Mouse (Mus musculus): Measurements from ENCODE around the gene Uap1. TPM values are rescaled to one million over a fixed set of nuclear protein-coding genes. Genes with fewer than 3 reads are reported as not detected.
A peak's percentile ranks its signal among the peaks of the same experiment; 100 is the strongest.

Uap1 gene
- polyA plus RNA-seq (2015; fragmentation: Nextera tagmentation; extraction: Ambion mirVana) = 57.9 and 59.3 TPM in 2 replicates

GRCm38 (mm10) chr1:170174814-170175332, at the start of gene Uap1:
Uap1 (minus strand) TSS chr1:170174957.
- Histone ChIP-seq H3K9me3 (no peaks in the 10 kb centered on the region), H3K9ac (replicated peaks) (peak within 1 kb of the TSS; percentile 83), H3K4me2 (replicated peaks) (peak within 1 kb of the TSS; percentile 69), H3K27ac (peak within 1 kb of the TSS; percentile 94), H3K36me3 (no peaks in the 10 kb centered on the region), H3K4me3 (replicated peaks) (peak within 1 kb of the TSS; percentile 73), H3K4me1 (replicated peaks) (peaks cover 21% of the 10 kb centered on the region), H3K27me3 (no peaks in the 10 kb centered on the region)
- under 1% methylated on average over 52 of the region's 52 CpGs for WGBS
- peak; percentile 98 for ATAC-seq

- no peak for ATAC-seq
- Histone ChIP-seq H3K4me3 (replicated peaks) (no peak overlapping the region), H3K36me3 (no peaks in the 10 kb centered on the region), H3K27ac (no peak overlapping the region), H3K4me1 (replicated peaks) (no peaks in the 10 kb centered on the region), H3K9me3 (no peaks in the 10 kb centered on the region), H3K27me3 (0 out of 2 replicates have a peak, but pooled peaks cover 8% of the 10 kb centered on the region), H3K9ac (replicated peaks) (no peak overlapping the region), H3K4me2 (replicated peaks) (no peak overlapping the region)
- WGBS = 75% methylated on average over 2 of the region's 2 CpGs
Measured at GRCm38 (mm10) chr1:170223276-170223675, 48.5 kb upstream of the Uap1 start.

GRCm38 (mm10) chr1:170220351-170220750, 45.6 kb upstream of the Uap1 start:
- Histone ChIP-seq H3K4me3 (replicated peaks) (no peak overlapping the region), H3K27me3 (peaks cover 13% of the 10 kb centered on the region; the same call in 1 of the 2 replicates), H3K36me3 (no peaks in the 10 kb centered on the region), H3K9ac (replicated peaks) (no peak overlapping the region), H3K4me1 (replicated peaks) (no peaks in the 10 kb centered on the region), H3K9me3 (no peaks in the 10 kb centered on the region), H3K27ac (no peak overlapping the region), H3K4me2 (replicated peaks) (no peak overlapping the region)
- ATAC-seq = no peak

- Histone ChIP-seq H3K9me3 (no peaks in the 10 kb centered on the region), H3K4me2 (replicated peaks) (no peak overlapping the region), H3K27me3 (peaks cover 13% of the 10 kb centered on the region; the same call in 1 of the 2 replicates), H3K36me3 (no peaks in the 10 kb centered on the region), H3K4me1 (replicated peaks) (peaks cover 9% of the 10 kb centered on the region), H3K4me3 (replicated peaks) (no peak overlapping the region), H3K27ac (no peak overlapping the region), H3K9ac (replicated peaks) (no peak overlapping the region)
- ATAC-seq = no peak
- WGBS = 79% methylated on average over 6 of the region's 6 CpGs
Measured at GRCm38 (mm10) chr1:170218091-170218884, 43.5 kb upstream of the Uap1 start.

GRCm38 (mm10) chr1:170215590-170215989, 40.8 kb upstream of the Uap1 start:
- no peak overlapping the region for H3K27ac ChIP-seq

GRCm38 (mm10) chr1:170214757-170215522, 40.2 kb upstream of the Uap1 start, which contains the start of gene Uhmk1:
Uhmk1 (minus strand) TSS chr1:170215397.
- Histone ChIP-seq H3K27me3 (peaks cover 5% of the 10 kb centered on the region; the same call in 1 of the 2 replicates), H3K36me3 (peaks cover 16% of the 10 kb centered on the region), H3K27ac (peak within 1 kb of the TSS; percentile 77), H3K9ac (replicated peaks) (peak within 1 kb of the TSS; percentile 95), H3K9me3 (no peaks in the 10 kb centered on the region), H3K4me1 (replicated peaks) (peaks cover 13% of the 10 kb centered on the region), H3K4me3 (replicated peaks) (peak within 1 kb of the TSS; percentile 91), H3K4me2 (replicated peaks) (peak within 1 kb of the TSS; percentile 78)
- ATAC-seq = peak; percentile 100
- under 1% methylated on average over 70 of the region's 70 CpGs for WGBS

More at GRCm38 (mm10) chr1:170215590-170215989, 40.8 kb upstream of the Uap1 start:
- Histone ChIP-seq H3K9ac (replicated peaks) (no peak overlapping the region), H3K9me3 (no peaks in the 10 kb centered on the region), H3K4me2 (replicated peaks) (peak overlapping the region; percentile 78), H3K4me3 (replicated peaks) (peak overlapping the region; percentile 91), H3K4me1 (replicated peaks) (peaks cover 13% of the 10 kb centered on the region), H3K27me3 (peaks cover 5% of the 10 kb centered on the region; the same call in 1 of the 2 replicates), H3K36me3 (peaks cover 15% of the 10 kb centered on the region)
- peak; percentile 31 for ATAC-seq
- WGBS = 78% methylated on average over 3 of the region's 3 CpGs

- no peak for ATAC-seq
- Histone ChIP-seq H3K4me3 (replicated peaks) (peak overlapping the region; percentile 91), H3K27ac (no peak overlapping the region), H3K36me3 (peaks cover 19% of the 10 kb centered on the region), H3K9me3 (no peaks in the 10 kb centered on the region), H3K4me2 (replicated peaks) (peak overlapping the region; percentile 78), H3K9ac (replicated peaks) (peak overlapping the region; percentile 95), H3K4me1 (replicated peaks) (peaks cover 13% of the 10 kb centered on the region), H3K27me3 (peaks cover 5% of the 10 kb centered on the region; the same call in 1 of the 2 replicates)
- WGBS = 38% methylated on average over 7 of the region's 7 CpGs
Measured at GRCm38 (mm10) chr1:170214383-170214756, 39.6 kb upstream of the Uap1 start.

GRCm38 (mm10) chr1:170213181-170213879, 38.6 kb upstream of the Uap1 start:
- ATAC-seq = no peak
- Histone ChIP-seq H3K4me3 (replicated peaks) (no peak overlapping the region), H3K27me3 (peaks cover 5% of the 10 kb centered on the region; the same call in 1 of the 2 replicates), H3K36me3 (peaks cover 30% of the 10 kb centered on the region), H3K4me1 (replicated peaks) (peaks cover 13% of the 10 kb centered on the region), H3K9ac (replicated peaks) (no peak overlapping the region), H3K4me2 (replicated peaks) (peak overlapping the region; percentile 5; the same call in 1 of the 2 replicates), H3K9me3 (no peaks in the 10 kb centered on the region), H3K27ac (no peak overlapping the region)
- 92% methylated on average over 10 of the region's 10 CpGs for WGBS

GRCm38 (mm10) chr1:170206395-170206794, 31.6 kb upstream of the Uap1 start:
- H3K27me3 ChIP-seq = no peaks in the 10 kb centered on the region
- no peak overlapping the region for H3K27ac ChIP-seq
- no peak overlapping the region for H3K9ac ChIP-seq (replicated peaks)
- H3K4me1 ChIP-seq (replicated peaks) = no peaks in the 10 kb centered on the region
- no peak overlapping the region for H3K4me2 ChIP-seq (replicated peaks)
- no peak for ATAC-seq
- peaks cover 76% of the 10 kb centered on the region for H3K36me3 ChIP-seq
- no peak overlapping the region for H3K4me3 ChIP-seq (replicated peaks)
- no peaks in the 10 kb centered on the region for H3K9me3 ChIP-seq
- over 99% methylated on average over 6 of the region's 6 CpGs for WGBS

- H3K27me3 ChIP-seq = no peaks in the 10 kb centered on the region
- no peak overlapping the region for H3K4me3 ChIP-seq (replicated peaks)
- WGBS = 89% methylated on average over 3 of the region's 3 CpGs
- no peaks in the 10 kb centered on the region for H3K9me3 ChIP-seq
- no peak for ATAC-seq
- peaks cover 78% of the 10 kb centered on the region for H3K36me3 ChIP-seq
- H3K4me2 ChIP-seq (replicated peaks) = no peak overlapping the region
- no peak overlapping the region for H3K9ac ChIP-seq (replicated peaks)
- H3K4me1 ChIP-seq (replicated peaks) = no peaks in the 10 kb centered on the region
- no peak overlapping the region for H3K27ac ChIP-seq
Measured at GRCm38 (mm10) chr1:170200379-170200778, 25.6 kb upstream of the Uap1 start.

- no peak overlapping the region for H3K4me2 ChIP-seq (replicated peaks)
- H3K4me3 ChIP-seq (replicated peaks) = no peak overlapping the region
- no peak for ATAC-seq
- no peak overlapping the region for H3K27ac ChIP-seq
- H3K36me3 ChIP-seq = peaks cover 85% of the 10 kb centered on the region
- WGBS = 97% methylated on average over 8 of the region's 8 CpGs
- H3K27me3 ChIP-seq = no peaks in the 10 kb centered on the region
- no peak overlapping the region for H3K9ac ChIP-seq (replicated peaks)
- no peaks in the 10 kb centered on the region for H3K9me3 ChIP-seq
- H3K4me1 ChIP-seq (replicated peaks) = no peaks in the 10 kb centered on the region
Measured at GRCm38 (mm10) chr1:170196211-170196610, 21.5 kb upstream of the Uap1 start.

Data from midbrain, embryonic 13.5 days (tissue).